Mouse (Mus musculus) heart, embryonic 14.5 days (tissue): ENCODE data around the gene Prpf19. TPM values are rescaled to one million over a fixed set of nuclear protein-coding genes. Genes with fewer than 3 reads are reported as not detected.

Experiments used
- ATAC-seq: fragments of 200-750 bp; cut with Nextera tagmentation; 2 replicates; pipeline ENCODE4 v1.8.0; 2017; ENCODE audit warnings: low read depth, moderate TSS enrichment; ENCODE audit not compliant: insufficient number of reproducible peaks, insufficient read depth, low FRiP score
- H3K27ac ChIP-seq, 2 experiments: fragments of 200-500 bp in 1 of 2; fragments of 300-500 bp in 1 of 2; sonication (generic) in 1 of 2; replicated peaks in 1 of 2; 2 replicates each; pipeline ENCODE4 v1.5.1; 2012 to 2014; ENCODE audit warnings: low read depth in 2 of 2, low read length in 2 of 2, control low read depth in 1 of 2, mild to moderate bottlenecking in 1 of 2, mixed read lengths in 1 of 2; ENCODE audit not compliant: control insufficient read depth in 1 of 2, insufficient read depth in 1 of 2
- H3K27me3 ChIP-seq: fragments of 300-500 bp; sonication (generic); 2 replicates; pipeline ENCODE4 v1.6.1; 2014; ENCODE audit warnings: mild to moderate bottlenecking, low read length, control low read depth; ENCODE audit not compliant: control insufficient read depth, insufficient read depth
- H3K36me3 ChIP-seq: fragments of 300-500 bp; sonication (generic); 2 replicates; pipeline ENCODE4 v1.6.1; 2014; ENCODE audit warnings: mild to moderate bottlenecking, control low read depth, low read length, mixed read lengths; ENCODE audit not compliant: control insufficient read depth, insufficient read depth
- H3K4me1 ChIP-seq, 2 experiments: fragments of 200-500 bp in 1 of 2; fragments of 300-500 bp in 1 of 2; sonication (generic) in 1 of 2; 2 replicates each; pipeline ENCODE4 v1.6.1; 2012 to 2014; ENCODE audit warnings: low read length in 2 of 2, control low read depth in 1 of 2, mixed read lengths in 1 of 2; ENCODE audit not compliant: control insufficient read depth in 2 of 2, insufficient read depth in 2 of 2
- H3K4me2 ChIP-seq: fragments of 300-500 bp; sonication (generic); 2 replicates; pipeline ENCODE4 v1.6.1; 2014; ENCODE audit warnings: mild to moderate bottlenecking, low read length
- H3K4me3 ChIP-seq, 2 experiments: fragments of 200-500 bp in 1 of 2; fragments of 300-500 bp in 1 of 2; sonication (generic) in 1 of 2; 2 replicates each; pipeline ENCODE4 v1.5.1; 2012 to 2014; ENCODE audit warnings: low read length in 2 of 2, mild to moderate bottlenecking in 2 of 2, control low read depth in 1 of 2, low read depth in 1 of 2, moderate library complexity in 1 of 2; ENCODE audit not compliant: control insufficient read depth in 1 of 2, insufficient read depth in 1 of 2
- H3K9ac ChIP-seq: fragments of 300-500 bp; sonication (generic); 2 replicates; pipeline ENCODE4 v1.6.1; 2014; ENCODE audit warnings: mild to moderate bottlenecking, low read length
- H3K9me3 ChIP-seq: fragments of 300-500 bp; sonication (generic); 2 replicates; pipeline ENCODE4 v1.6.1; 2016; ENCODE audit warnings: low read length, control low read depth; ENCODE audit not compliant: control insufficient read depth
- WGBS: fragments of 180-500 bp; shearing (Covaris S2); extraction: QIAGEN DNeasy Blood & Tissue Kit; methylation state at CpG from one replicate; pipeline ENCODE4 v1.1.7; 2014; 5-methylcytosine and 5-hydroxymethylcytosine counted together
- polyA plus RNA-seq: library from polyadenylated mRNA; unstranded; fragments of >200 nt; fragmentation: Nextera tagmentation; extraction: Ambion mirVana; gene quantifications from 2 replicates; pipeline ENCODE4 v1.2.1, GENCODE M21; 2014

The Prpf19 gene
- polyA plus RNA-seq, 1 experiment from 2014 or later: 32.0 TPM

- no peaks in the 10 kb centered on the region for H3K9me3 ChIP-seq
- H3K4me2 ChIP-seq: no peak overlapping the region
- WGBS: 50% methylated on average over 4 of the region's 4 CpGs
- no peak overlapping the region for H3K4me3 ChIP-seq
- no peaks in the 10 kb centered on the region for H3K27me3 ChIP-seq
- H3K9ac ChIP-seq: no peak overlapping the region
- no peaks in the 10 kb centered on the region for H3K36me3 ChIP-seq
- ATAC-seq: no peak
- peaks cover 7 to 9% of the 10 kb centered on the region in 2 experiments for H3K4me1 ChIP-seq
- H3K27ac ChIP-seq: no peak overlapping the region
Measured at GRCm38 (mm10) chr19:10924220-10924619, 29.2 kb downstream of the Prpf19 start.

- ATAC-seq: no peak
- WGBS: 64% methylated on average over 5 of the region's 6 CpGs
- no peaks in the 10 kb centered on the region for H3K9me3 ChIP-seq
- peak overlapping the region; percentile 2; the same call in 1 of the 2 replicates for H3K9ac ChIP-seq
- H3K4me2 ChIP-seq: no peak overlapping the region
- H3K36me3 ChIP-seq: no peaks in the 10 kb centered on the region
- no peaks in the 10 kb centered on the region for H3K27me3 ChIP-seq
- H3K4me3 ChIP-seq: no peak overlapping the region
- peak overlapping the region; percentile 62 to 66 for H3K27ac ChIP-seq
- H3K4me1 ChIP-seq: peaks cover 7 to 9% of the 10 kb centered on the region in 2 experiments
Measured at GRCm38 (mm10) chr19:10926123-10926621, 31.1 kb downstream of the Prpf19 start.

- Histone ChIP-seq H3K9ac (peak overlapping the region; percentile 2; the same call in 1 of the 2 replicates), H3K27ac (peak overlapping the region; percentile 62 to 66), H3K36me3 (no peaks in the 10 kb centered on the region), H3K27me3 (no peaks in the 10 kb centered on the region), H3K9me3 (no peaks in the 10 kb centered on the region), H3K4me3 (no peak overlapping the region), H3K4me1 (peaks cover 7 to 9% of the 10 kb centered on the region in 2 experiments), H3K4me2 (no peak overlapping the region)
- WGBS: 28% methylated on average over 4 of the region's 4 CpGs
- ATAC-seq: no peak; the same call in 1 of the 2 replicates
Measured at GRCm38 (mm10) chr19:10926666-10927065, 31.6 kb downstream of the Prpf19 start.

- no peak overlapping the region for H3K4me3 ChIP-seq
- H3K27ac ChIP-seq: no peak overlapping the region
- WGBS: 70% methylated on average over 2 of the region's 2 CpGs
- H3K9ac ChIP-seq: no peak overlapping the region
- no peak for ATAC-seq
- no peaks in the 10 kb centered on the region for H3K27me3 ChIP-seq
- no peak overlapping the region for H3K4me2 ChIP-seq
- H3K9me3 ChIP-seq: no peaks in the 10 kb centered on the region
- no peaks in the 10 kb centered on the region for H3K36me3 ChIP-seq
- H3K4me1 ChIP-seq: peaks cover 12 to 13% of the 10 kb centered on the region in 2 experiments
Measured at GRCm38 (mm10) chr19:10930641-10931040, 35.6 kb downstream of the Prpf19 start.

- no peak overlapping the region for H3K4me3 ChIP-seq
- H3K27me3 ChIP-seq: no peaks in the 10 kb centered on the region; the same call in 1 of the 2 replicates
- H3K36me3 ChIP-seq: no peaks in the 10 kb centered on the region
- peak overlapping the region; percentile 39 to 64 for H3K27ac ChIP-seq
- no peak overlapping the region for H3K4me2 ChIP-seq
- 0 out of 2 replicates have a peak, but pooled peaks have one; percentile 52 for ATAC-seq
- 16% methylated on average over 5 of the region's 5 CpGs for WGBS
- peaks cover 6 to 15% of the 10 kb centered on the region in 2 experiments; a peak in 3 of 4 replicates for H3K4me1 ChIP-seq
- H3K9me3 ChIP-seq: no peaks in the 10 kb centered on the region
- no peak overlapping the region for H3K9ac ChIP-seq
Measured at GRCm38 (mm10) chr19:10935029-10935428, 40.0 kb downstream of the Prpf19 start.

- Histone ChIP-seq H3K27ac (no peak overlapping the region), H3K9me3 (no peaks in the 10 kb centered on the region), H3K9ac (no peak overlapping the region), H3K27me3 (no peaks in the 10 kb centered on the region; the same call in 1 of the 2 replicates), H3K36me3 (no peaks in the 10 kb centered on the region), H3K4me3 (no peak overlapping the region), H3K4me2 (no peak overlapping the region), H3K4me1 (peaks cover 13 to 21% of the 10 kb centered on the region in 2 experiments)
- 92% methylated on average over 5 of the region's 5 CpGs for WGBS
- no peak for ATAC-seq
Measured at GRCm38 (mm10) chr19:10936077-10936476, 41.0 kb downstream of the Prpf19 start.

GRCm38 (mm10) chr19:10937110-10937563 lies 42.1 kb downstream of the Prpf19 start, which contains the start of gene Ptgdr2:
Ptgdr2 (plus strand) TSS chr19:10937160.
- Histone ChIP-seq H3K27me3 (peaks cover 4% of the 10 kb centered on the region; the same call in 1 of the 2 replicates), H3K4me1 (peaks cover 15 to 23% of the 10 kb centered on the region in 2 experiments), H3K36me3 (peaks cover 7% of the 10 kb centered on the region), H3K9ac (no peak within 1 kb of the TSS), H3K27ac (no peak within 1 kb of the TSS), H3K4me2 (no peak within 1 kb of the TSS), H3K9me3 (no peaks in the 10 kb centered on the region), H3K4me3 (no peak within 1 kb of the TSS)
- 10% methylated on average over 5 of the region's 5 CpGs for WGBS
- no peak for ATAC-seq
